Mouse (Mus musculus): ENCODE measurements around the gene Nup160.

The Nup160 gene

GRCm38 (mm10) chr2:90677007-90677406 lies at the start of gene Nup160:
TSS of gene Nup160 (plus strand) at chr2:90677215.
- ATAC-seq (ENCODE audit: insufficient number of reproducible peaks, low FRiP score, low TSS enrichment), result no peak

GRCm38 (mm10) chr2:90628261-90628660 lies 48.8 kb upstream of the Nup160 start:
- no peak for ATAC-seq (ENCODE audit: insufficient number of reproducible peaks, low FRiP score, low TSS enrichment)

GRCm38 (mm10) chr2:90629552-90629951 lies 47.5 kb upstream of the Nup160 start:
- no peak for ATAC-seq (ENCODE audit: insufficient number of reproducible peaks, low FRiP score, low TSS enrichment)

GRCm38 (mm10) chr2:90631938-90632733 lies 44.9 kb upstream of the Nup160 start:
- no peak for ATAC-seq (ENCODE audit: insufficient number of reproducible peaks, low FRiP score, low TSS enrichment)

DNA sequence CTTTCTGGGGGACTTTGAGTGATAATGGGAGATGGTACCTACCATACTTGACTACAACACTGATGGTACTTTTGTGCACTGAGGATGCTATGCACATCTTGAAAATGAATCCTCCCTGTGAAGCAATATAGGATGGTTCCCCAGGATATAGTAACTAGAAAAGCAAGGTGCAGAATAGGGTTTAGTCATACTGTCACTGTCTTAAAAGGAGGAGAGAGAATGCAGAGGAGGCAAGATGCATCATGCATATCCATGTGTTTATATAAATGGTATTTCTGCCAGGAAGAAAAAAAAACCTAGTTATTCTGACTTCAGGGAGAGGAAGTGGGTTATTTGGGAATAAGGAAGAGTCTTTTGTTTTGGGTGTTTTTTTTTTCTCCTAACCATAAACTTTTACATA lies 42.3 kb upstream of the Nup160 start:
- ATAC-seq (ENCODE audit: insufficient number of reproducible peaks, low FRiP score, low TSS enrichment), result no peak

DNA sequence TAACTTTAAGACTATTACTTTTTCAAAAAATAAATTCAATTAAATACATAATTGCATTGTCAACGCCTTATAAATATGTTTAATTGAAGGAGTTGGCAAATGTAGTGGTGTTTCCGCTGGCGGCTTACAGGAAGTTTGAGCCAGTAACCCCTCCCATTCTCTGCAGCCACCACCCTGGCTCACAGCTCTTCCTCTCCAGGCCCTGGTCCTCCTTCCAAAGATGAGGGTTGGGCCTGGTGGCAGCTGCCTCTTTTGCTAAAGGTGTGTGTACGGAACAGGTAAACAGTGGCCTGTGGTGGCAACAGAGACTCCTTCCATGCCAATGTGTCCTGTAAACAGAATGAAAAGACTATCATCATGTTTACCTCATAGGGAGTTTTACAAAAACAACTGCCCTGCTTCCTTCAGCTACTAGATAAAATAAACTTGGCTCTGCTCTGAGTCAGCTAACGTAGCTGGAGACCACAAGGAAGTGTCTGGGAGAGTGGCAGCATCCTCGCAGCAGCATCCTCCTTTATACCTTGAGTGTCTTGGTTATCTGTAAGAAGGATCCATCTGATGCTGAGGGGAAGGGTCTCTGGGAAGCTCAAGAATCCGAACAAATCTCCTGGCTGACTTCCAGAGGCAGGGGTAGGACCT lies 41.8 kb upstream of the Nup160 start:
- ATAC-seq (ENCODE audit: insufficient number of reproducible peaks, low FRiP score, low TSS enrichment), result no peak

GRCm38 (mm10) chr2:90636853-90637252 lies 40.2 kb upstream of the Nup160 start:
- no peak for ATAC-seq (ENCODE audit: insufficient number of reproducible peaks, low FRiP score, low TSS enrichment)

- no peak for ATAC-seq (ENCODE audit: insufficient number of reproducible peaks, low FRiP score, low TSS enrichment)
Observed at GRCm38 (mm10) chr2:90638986-90639746, 37.8 kb upstream of the Nup160 start.

DNA sequence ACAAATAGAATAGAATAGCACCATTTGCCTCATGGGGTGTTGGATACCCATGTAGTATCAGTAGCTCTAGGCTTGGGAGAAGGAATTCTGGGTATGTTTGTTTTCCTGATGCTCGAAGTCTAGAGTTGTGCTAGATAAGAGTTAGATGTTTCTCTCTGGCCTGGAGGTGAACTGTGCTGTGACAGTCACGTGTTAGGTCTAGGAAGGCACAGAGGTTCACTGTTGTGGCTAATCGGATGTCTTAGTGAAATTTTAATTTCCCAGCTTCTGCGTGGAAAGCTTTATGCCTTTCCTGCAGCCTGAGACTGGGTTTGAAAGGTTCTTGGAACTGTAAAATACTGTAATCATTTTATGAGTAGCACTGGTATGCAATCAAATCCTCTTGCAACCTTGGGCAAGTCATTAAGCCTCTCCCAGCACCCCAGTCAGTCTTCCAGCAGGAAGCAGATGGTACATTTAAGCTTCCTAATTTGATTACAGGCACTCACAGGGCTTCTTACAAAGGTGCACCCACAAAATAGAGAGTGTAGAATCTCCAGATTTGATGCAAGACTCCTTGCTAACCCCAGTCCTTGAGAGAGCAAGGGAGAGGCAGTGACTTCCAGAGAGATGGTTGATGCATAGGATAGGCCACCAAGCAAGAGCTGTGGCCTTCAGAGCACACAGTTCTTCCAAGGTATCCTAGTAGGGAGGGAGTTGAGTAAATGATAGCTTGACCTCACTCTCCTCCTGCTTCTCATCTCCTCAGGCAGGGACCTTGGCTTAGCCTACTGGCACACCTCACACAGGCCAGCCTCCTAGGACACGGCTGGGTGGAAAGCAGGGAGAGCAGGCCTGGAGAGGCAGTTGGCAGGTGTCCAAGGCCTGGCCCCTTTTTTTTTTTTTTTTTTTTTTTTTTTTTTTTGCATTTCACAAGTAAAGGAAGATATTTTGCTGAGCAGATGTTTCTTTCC lies 37.0 kb upstream of the Nup160 start:
- no peak for ATAC-seq (ENCODE audit: insufficient number of reproducible peaks, low FRiP score, low TSS enrichment)

- ATAC-seq (ENCODE audit: insufficient number of reproducible peaks, low FRiP score, low TSS enrichment), result no peak; the same call in 1 of the 2 replicates
Observed at GRCm38 (mm10) chr2:90641007-90641709, 35.9 kb upstream of the Nup160 start.

DNA sequence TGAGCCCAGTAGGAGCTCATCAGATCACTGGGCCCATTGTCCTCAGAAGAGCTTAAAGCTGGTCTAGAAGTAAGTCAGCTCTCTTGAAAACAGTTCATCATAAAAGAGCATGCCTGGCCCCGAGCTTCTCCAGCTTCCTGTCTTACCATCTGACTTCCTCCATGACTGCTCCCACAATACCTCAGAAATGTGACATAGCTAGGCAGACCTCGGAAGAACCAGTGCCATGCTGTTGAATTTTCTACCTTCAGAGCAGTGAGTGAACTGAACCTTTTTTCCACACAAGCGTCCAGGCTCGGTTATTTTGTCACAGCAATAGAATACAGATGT lies 35.3 kb upstream of the Nup160 start:
- no peak for ATAC-seq (ENCODE audit: insufficient number of reproducible peaks, low FRiP score, low TSS enrichment)

GRCm38 (mm10) chr2:90647084-90647483 lies 29.9 kb upstream of the Nup160 start:
- no peak for ATAC-seq (ENCODE audit: insufficient number of reproducible peaks, low FRiP score, low TSS enrichment)

GRCm38 (mm10) chr2:90649405-90649804 lies 27.6 kb upstream of the Nup160 start:
- no peak for ATAC-seq (ENCODE audit: insufficient number of reproducible peaks, low FRiP score, low TSS enrichment)

DNA sequence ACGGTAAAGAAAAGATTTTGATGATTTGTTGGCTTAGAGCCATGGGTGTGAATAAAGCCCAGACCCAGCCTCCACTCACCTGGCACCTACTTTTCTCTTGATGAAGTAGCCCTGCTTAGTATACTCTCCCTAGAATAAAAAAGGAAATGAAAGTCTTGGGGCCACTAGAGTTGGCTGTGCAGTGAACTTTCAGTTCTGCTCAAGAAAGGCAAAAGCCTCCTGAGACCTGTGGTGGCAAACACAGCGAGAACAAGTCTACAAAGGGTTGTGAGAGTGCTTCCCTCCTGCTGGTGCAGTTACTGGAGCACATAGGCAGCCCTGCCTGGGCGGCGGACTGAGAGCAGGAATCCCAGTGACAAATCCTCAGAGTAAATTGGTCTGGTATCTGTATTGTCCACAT lies 27.1 kb upstream of the Nup160 start:
- ATAC-seq (ENCODE audit: insufficient number of reproducible peaks, low FRiP score, low TSS enrichment), result no peak

DNA sequence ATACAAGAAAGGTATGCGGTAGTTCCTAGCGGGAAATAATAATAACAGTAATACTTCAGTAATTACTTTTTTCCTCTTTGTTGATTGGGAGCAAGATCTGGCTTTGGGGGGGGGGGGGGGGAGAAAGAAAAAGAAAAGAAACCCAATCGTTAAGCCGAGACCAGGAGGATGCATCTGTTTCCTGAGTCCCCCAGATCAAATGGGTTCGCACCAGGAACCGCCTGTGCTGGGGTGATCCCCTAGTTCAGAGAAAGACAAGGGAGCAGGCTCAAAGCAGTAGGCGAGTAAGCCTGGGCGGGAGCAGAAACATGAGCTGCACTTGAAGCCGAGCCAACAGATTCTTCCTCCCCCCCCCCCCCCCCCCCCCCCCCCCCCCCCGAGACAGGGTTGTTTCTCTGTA lies 24.9 kb upstream of the Nup160 start:
- ATAC-seq (ENCODE audit: insufficient number of reproducible peaks, low FRiP score, low TSS enrichment), result no peak

GRCm38 (mm10) chr2:90652993-90653392 lies 24.0 kb upstream of the Nup160 start:
- no peak for ATAC-seq (ENCODE audit: insufficient number of reproducible peaks, low FRiP score, low TSS enrichment)

- ATAC-seq (ENCODE audit: insufficient number of reproducible peaks, low FRiP score, low TSS enrichment), result no peak
Observed at GRCm38 (mm10) chr2:90655449-90655848, 21.6 kb upstream of the Nup160 start.

DNA sequence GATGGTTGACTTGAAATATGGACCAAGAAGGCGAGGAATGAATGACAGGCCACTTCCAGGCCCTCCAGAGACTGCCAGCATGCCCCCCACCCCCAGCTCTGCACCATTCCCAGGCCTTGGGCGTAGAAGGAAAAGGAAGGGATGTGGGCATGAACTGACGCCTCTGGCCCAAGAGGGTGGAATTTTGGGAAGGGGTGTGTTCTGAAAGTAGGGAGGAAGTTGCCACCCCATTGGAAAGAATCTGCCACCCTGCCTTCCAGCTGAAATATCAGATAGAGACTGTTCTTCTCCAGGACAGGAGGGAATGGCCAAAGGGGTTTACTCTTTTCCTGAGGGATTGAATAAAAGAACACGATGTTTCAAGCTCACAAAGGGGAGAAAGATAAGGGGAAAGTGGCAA lies 18.4 kb upstream of the Nup160 start:
- ATAC-seq (ENCODE audit: insufficient number of reproducible peaks, low FRiP score, low TSS enrichment), result no peak

DNA sequence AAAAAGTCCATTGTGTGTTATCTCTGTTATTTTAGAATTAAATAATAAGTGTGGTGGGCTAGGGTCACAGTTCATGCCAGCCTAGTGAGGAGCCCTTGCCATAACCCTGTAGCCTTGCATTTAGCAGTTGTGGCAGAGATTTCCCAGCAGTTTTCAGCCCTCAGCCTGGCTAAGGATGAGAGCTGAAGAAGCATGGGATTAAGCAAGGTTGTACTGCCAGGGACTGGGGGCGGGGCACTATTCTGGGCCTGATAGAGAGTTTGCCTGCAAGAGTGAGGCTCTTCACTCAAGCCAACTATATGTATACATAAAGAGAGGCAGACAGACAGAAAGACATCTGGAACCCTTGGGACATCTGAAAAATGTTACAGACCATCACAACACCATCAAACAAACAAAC lies 18.0 kb upstream of the Nup160 start:
- no peak for ATAC-seq (ENCODE audit: insufficient number of reproducible peaks, low FRiP score, low TSS enrichment)

GRCm38 (mm10) chr2:90659639-90660038 lies 17.4 kb upstream of the Nup160 start:
- no peak for ATAC-seq (ENCODE audit: insufficient number of reproducible peaks, low FRiP score, low TSS enrichment)
